Mouse (Mus musculus) c-Kit-positive CD71-positive TER-119-positive erythroid progenitor cells, embryonic 14.5 days (primary cell): ENCODE measurements at regions not wholly inside any gene's neighbourhood (a gene's known extent, or its start where the extent isn't known, plus 50 kb on each side); places are given as distances from the start of the nearest gene placed in this dataset.
"Not testable (repeated sequence)": the region's sequence is repeated elsewhere in the genome, so short reads cannot be mapped to it uniquely, and the experiment has no call there.

Source experiments
- DNase-seq: peaks from one replicate; pipeline ENCODE4 v3.0.0-alpha.2; 2013; ENCODE audit warnings: low spot score

DNA sequence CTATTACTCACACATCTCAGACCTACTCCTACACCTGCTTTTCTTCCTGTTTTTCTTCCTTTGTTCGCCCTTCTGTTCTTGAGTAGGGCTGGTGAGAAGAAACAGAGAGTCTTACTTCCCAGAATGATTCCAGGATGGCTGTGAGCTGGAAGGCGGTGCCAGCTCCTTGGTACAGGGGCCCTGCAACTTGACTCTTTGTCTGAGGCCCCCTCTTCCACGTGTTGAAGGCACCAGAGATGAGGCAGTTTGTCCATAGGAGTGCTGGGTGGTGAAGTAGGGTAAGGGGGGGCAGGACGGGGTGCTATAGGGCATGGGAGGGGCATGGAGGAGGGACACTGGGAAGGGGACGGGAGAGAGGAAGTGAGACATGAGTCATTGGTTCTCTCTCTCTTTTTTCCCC lies 60.8 kb downstream of the Dmrta2 start:
- DNase-seq = no peak

DNA sequence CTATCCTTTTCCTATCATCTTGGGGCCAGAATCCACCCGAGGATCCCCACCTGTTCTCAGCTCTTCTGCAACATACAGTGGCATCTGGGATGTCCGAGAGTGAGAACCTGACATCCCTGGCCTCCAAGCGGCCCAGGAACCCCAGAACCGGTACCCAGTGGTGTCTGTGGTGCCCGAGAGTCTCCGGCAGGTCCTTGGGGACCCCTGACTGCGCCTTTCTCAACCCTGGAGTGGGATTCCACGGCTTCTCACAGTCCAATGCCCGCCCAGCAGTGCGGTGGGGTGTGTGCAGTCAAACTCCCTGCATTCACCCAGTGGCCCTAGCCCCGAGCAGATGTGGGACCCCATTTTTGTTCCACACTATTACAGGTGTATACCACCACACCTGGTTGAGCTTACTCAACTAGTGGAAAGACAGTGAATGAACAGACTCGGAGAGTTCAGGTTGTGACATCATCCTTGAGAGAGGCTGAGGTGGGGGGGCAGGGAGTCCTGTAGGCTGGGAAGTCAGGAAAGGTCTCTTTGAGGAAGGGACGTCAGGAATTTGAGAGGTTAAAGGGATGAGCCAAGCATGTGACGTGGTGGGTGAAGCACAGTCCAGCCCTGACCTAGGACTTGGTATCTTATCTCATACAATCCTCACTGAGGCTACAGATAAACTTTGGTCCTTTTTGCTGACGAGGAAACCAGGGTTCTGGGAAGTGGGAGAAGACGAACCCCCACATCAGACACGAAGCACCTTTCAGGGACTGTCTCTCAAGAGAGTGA lies 67.2 kb downstream of the Dmrta2 start:
- DNase-seq = no peak

DNA sequence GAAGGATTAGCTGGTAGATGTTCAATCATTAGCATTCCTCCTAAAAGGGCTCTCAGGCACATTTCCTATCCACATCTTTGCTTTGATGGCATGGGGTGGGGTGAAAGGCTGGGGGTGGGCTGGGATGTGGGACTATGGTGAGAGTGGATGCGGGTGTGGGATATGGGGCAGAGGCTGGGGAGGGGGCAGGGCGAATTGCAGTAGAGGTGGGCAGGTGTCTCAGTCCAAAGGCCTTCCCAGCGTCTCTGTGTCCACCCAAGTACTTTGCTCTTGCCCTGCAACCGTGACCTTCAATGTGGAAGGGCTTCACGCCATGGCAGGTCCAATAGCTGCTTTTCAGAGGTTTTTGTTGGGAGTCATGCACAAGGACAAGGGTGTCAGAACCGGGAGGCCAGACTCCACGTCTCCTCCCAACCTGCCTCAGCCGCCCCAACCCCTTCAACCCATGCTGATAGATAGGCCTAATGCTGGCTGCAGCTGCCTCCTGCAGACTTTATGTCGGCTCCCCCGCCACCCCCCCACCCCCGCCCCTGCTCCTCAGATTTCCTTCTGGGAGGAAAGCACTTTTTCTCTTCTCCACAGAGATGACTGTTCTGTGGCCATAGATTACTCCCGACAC lies 67.9 kb downstream of the Dmrta2 start:
- DNase-seq = no peak

DNA sequence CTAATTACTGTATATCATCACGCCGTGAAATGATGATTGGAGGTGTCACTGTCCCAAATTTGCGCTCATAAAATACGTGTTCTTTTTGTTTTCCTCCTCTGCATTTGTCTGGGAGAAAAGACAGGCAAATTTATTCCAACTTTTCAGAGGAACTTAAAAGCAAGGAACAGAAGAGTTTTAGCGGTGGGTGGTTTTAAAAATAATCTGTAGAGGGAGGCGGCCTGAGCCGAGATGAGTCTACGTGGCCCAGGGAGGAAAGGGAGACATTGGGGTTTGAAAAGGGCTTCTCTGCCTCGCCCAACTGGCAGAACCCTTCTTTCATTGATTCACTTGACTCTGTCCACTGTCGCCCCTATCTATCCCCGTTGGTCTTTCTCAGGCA lies 68.4 kb downstream of the Dmrta2 start:
- no peak for DNase-seq

DNA sequence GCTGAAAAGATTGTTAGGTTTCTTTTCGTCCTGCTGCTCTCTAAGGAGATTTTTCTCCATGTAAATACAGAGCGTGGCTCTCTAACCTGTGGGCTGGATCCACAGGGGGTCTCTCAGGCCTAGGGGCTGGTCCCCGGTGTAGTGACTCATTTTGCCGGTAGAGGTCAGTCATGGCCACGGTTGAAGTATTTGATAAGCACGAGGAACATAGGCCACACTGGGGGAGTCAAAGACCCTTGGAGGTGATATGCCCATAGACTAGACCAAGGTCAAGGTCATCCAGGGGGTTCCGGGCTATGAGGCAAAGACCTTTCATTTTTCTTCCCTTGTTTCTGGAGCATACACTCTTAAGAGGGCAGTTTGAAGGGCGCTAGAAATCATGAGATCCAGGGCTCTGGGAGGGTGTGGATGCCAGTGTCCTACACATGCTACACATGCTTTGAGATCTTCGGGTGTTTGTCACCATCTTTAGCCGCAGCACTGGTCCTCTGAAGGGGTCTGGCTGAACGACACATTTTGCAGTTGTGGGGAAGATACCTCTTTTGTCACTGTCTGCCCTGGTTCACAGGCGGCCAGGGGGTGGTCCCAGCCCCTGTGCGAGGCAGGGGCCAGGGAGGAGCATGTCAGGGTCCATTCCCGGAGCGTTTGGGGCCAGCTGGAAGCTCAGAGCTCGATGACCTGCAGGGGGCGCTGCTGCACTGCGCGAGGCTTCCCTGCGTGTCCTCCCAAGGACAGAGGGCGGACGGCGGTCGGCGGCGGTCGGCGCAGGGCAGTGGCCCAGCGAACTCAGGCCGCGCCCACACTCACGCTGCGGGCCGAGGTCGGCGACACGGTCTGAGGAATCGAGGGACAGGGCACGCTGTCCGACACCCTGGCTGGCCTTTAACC lies 72.8 kb downstream of the Dmrta2 start:
- peak; percentile 56 for DNase-seq

DNA sequence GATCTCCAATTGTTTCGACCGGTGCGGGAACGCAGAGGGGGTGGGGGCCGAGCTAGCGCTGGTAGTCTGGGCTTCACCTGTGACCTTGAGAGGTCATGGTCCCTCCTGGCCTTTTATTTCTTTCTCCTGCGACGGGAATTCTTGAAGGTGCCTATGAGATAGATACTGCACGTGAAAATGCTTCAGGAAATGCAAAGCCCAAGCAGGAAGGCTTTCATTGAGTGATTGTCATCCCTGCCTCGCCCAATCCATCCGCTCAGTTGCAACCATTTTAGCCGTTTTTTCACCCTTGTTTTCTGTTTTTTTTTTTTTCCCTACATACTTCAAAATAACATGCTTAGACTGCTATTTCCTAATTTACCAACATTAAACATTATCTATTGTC lies 73.4 kb downstream of the Dmrta2 start:
- no peak for DNase-seq

DNA sequence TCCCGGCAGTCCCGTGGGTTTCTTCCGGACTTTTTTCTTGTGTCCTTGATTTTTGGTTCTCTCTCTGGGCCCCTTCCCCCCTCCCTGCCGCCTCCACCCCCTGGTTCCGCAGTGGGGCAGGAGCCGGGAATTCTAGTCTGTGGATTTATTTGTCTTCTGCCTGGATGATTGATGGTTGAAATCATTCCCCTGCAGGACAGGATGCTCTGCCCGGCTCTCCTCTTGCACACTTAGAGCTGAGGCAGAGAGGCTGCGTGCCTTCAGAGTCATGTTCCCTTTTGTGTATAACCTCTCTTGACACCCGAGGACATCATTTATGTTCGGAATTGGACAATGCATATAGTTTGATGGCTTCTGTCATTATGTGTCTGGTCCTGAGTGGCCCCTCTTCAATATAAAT lies 74.0 kb downstream of the Dmrta2 start:
- no peak for DNase-seq

DNA sequence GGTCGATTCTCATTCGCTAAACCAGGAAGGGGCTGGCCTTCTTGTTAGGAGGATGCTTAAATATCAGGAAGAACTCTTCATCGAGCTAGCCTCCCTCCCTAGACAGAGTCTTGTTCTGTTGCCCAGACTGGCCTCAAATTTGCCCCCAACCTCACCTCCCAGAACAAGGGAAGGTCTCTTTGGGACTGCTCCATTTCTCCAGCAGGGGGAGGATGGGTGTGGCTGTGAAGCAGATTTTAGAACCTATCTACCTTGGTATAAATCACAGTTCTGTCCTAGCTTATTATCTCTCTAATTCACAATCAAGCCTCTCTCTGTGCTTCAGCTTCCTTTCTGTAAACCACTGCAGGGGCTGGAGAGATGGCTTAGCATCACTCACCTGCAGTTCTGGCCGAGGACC lies 75.1 kb downstream of the Dmrta2 start:
- peak; percentile 9 for DNase-seq

DNA sequence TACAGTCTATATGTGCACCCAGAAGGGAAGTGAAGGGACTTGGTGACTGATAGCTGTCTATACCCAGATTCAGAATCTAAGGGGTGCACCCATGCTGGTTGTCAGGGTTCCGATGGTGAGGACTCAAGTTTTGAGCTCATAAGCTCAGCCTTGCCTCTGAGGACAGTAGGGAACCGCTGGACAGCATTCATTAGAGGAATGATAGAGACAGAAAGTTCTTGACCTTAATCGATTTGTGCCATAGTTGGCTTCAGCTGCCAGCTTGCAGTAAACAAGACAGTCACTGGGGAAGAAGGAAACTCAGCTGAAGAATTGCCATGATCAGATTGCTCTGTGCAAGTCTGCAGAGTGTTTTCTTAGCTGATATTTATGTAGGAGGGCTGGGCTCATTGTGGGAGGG lies 96.0 kb downstream of the Dmrta2 start:
- DNase-seq = no peak

DNA sequence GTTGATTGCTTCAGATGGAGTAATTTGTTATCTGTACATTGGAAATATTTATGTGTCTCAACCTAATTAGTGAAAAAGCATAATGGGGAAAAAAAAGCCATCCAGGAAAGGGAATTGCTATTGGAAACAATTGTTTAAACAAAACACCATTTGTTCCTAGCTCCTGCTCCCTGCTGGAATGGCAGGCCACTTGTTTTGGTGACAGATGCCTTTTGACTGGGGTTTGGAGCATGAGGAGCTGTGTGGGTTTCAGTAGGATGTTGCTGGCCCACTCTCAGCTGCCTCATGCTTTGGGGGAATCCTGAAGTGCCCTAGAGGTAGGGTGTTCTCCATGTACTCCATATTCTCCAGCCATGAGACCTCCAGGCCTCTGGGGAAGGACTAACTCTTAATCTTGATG lies 105.5 kb downstream of the Dmrta2 start:
- DNase-seq = no peak

DNA sequence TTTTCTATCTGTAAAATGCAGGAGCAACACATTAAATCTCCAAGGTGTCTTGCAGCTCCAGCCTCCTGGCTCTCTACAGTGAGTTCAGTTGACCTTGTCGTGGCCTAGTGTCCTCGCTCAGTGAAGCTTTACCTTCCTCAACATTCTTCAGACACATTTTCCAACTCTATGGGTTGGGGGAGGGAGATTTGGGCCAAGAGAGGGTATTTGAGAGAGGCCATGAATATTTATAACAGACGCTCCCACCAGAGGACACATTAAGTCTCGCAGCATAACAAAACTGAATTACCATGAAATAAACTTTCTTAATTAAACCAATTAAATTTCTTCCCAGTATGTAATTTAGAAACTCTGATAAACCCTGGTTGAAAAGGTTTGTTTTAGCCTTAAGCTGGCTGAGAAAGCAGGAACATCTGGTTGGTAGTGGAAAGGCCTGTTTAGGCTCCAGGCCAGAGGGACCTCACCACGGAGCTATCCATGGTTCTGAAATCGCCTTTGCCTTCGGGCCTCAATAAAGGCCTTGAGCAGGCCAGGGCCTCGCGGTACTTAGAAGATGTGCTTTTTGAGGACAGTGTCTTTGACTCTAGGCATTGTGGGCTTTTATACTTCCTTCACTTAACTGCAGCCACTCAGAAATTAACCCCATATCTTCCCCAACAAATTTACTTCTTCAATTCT lies 109.9 kb downstream of the Dmrta2 start:
- peak; percentile 15 for DNase-seq

DNA sequence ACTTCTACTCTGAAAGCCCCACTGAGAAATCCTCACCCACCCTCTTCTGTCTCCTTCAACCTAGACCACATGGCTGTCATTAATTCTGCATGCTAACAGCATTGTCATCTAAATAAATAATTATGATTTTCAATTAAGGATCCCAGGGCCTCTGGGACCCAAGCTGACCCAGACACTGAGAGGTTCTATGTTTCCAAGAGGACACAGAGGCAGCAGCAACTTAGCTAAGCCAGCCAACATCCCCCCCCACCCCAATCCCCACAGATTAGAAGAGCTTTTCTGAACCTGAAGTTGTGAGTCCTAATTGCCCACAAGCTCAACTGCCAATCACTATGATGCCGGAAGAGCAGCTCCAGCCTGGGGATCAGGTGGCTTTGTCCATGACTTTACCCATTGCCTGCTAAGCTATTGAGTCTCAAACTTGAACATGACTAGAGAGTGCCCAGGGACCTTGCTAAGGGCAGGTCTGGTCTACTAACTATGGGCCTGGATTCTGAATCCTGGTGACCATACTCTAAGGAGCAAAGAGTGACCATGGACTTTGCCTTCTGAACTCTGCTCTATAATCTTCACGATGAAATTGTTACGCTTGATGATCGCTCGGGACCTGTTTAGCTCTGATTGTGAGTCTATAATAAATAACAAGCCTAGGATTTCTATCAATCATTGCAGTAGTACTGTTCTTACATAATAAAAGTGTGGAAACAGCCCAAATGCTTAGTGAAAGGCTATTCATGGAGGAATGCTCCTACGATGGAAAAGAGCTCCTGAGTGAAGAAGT lies 115.4 kb downstream of the Dmrta2 start:
- DNase-seq = no peak

DNA sequence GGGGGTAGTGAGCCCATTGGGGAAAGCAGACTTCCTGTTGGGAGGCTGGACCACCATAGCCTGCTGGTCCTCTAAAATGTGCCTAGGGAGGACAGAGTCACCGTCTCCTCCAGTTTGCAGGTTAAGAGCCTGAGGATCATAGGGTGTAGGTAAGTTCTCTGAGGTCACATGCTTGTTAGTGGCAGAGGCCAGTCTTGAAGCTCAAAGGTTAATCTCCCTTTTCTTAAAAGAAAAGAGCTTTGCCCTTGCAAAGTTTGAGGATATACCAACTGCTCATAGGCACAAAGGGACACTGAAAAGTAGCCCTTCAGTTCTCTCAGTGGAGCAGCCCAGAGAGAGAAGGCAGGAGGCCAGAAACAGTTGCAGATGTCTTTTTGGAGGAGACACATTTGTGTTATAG lies 116.7 kb downstream of the Dmrta2 start:
- no peak for DNase-seq

DNA sequence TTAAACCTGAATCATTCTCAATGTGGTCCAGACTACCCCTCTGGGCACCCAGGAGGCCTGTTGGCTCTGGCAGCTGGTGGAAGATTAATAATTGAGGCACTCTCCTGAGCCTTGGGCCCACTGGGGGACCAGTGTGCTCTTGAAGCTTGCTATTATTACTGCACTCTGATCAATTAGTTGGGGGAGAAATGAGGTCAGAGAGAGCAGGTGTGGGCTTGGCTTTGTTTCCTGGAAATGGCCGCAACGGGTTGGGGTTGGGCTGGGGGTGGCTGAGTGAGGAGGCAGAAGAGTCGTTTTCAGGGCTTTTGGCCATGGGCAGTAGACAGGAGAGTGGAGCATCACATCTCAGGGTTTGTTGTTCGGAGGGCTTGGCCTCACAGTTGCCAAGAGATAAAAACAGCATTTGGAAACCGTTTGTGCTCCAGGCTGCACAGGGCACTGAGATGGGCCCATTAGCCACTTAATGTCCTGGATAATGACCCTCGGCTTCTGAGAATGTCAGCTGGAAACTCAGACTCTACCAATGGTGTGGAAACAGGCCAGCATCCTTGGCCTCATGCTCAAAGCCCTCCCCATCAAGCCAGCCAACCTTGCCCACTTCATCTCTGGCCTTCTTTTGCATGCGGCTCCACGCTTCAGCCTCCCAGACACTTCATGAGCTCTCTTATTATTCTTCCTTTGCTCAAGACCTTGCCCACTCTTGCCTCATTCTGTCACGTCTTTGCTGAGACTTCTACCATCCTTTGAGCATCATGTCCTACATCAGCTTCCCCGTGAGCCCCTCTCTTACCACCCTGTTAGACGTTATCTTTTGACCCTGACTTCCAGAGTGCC lies 118.1 kb downstream of the Dmrta2 start:
- no peak for DNase-seq

DNA sequence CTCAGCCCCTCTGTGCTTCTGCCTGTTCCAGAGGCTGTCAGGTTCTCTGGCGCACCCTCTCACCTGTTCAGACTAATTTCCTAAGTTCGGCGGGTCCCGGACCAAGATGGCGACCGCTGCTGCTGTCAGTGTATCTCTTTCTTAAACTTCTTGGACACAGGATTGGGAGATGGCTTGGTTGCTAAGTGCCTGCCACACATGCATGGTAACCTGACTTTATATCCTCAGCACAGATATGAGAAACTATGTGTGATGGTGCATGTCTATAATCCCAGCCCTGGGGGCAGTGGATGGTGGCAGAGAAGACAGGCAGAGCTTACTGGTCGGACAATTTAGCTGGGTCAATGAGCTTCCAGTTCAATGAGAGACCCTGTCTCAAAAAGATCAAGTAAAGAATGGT lies 126.3 kb downstream of the Dmrta2 start:
- DNase-seq = not testable (repeated sequence)

DNA sequence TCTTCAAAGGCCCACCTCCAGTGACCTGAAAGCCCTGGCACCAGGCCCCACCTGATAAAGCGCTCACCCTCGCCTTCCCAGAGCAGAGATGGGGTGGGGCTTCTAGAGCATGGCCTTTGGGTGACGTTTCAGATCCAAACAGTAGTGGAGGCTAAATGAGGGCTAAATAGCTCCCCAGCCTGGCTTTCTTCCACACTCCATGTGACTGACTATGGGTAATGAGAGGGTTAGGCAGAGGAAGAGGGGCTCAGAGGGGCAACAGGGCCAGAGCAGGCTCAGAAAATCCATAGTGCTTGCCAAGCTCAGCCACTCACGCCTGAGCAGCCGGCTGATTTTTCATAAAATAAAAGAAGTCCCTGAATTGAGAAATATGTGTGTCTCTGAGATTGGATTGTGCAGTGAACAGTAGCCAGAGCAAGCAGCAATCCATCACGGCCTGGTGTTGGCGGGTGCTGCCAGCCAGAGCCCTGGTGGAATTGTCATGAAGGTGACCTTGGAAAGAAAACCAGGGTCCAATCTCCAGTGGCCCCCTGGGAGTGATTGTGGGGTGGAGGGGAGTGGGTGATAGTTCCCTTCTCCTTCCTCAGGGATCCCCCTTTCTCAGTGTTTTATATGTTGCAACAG lies 128.9 kb downstream of the Dmrta2 start:
- no peak for DNase-seq

DNA sequence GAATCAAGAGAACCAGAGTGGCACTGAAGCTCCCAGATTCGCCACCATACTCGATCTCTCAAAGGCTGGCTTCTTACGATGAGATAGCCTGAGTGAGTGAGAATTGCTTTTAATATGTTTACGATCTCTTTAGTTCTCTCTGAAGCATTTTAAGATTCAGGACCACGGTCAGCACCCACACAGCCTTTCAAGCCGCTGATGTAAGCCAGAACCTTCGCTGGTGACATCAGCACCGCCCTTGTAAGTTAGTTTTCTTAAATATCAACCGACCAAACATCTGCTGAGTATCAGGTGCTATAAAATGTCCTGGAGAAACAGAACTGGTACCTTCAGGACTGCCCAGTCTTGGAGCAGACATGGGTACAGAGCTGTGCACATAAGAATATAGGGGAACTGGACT lies 141.6 kb downstream of the Dmrta2 start:
- DNase-seq = peak; percentile 3

DNA sequence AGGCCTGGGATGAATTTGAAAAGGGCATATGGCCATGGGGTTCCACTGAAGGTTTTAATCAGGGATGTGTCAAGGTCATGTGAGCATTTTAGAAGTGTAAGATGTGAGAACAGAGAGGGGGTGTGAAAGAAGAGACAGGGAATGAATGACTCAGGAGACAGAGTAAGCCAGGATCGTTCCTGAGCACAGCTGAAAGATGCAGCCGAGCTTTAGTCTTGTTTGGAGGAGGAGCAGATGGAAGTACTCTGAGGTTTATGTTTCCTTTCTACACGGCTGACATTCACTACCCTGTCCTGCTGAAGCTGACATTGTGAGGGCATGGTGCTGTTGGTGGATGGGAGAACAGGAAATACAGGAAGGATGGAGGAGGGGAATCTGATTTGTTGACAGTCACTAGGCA lies 142.0 kb downstream of the Dmrta2 start:
- DNase-seq = no peak

DNA sequence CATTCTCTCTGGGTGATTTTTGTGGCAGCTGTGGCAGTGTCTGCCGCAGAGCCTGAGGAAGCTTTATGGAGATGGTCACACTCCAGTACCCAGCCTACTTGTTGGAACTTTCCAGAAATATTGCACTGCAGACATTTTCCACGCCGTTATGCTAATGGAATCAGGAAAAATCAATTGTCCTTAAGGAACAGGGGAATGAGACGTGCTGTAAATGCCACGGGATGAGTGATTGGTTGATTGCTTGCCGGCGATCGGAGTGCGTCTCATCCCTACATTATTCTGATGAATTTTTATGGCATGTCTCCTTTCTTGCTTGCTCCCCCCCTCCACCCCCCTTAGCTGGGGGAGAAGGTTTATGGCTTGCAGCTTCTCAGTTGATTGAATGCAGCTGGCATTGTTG lies 142.9 kb downstream of the Dmrta2 start:
- DNase-seq = no peak

DNA sequence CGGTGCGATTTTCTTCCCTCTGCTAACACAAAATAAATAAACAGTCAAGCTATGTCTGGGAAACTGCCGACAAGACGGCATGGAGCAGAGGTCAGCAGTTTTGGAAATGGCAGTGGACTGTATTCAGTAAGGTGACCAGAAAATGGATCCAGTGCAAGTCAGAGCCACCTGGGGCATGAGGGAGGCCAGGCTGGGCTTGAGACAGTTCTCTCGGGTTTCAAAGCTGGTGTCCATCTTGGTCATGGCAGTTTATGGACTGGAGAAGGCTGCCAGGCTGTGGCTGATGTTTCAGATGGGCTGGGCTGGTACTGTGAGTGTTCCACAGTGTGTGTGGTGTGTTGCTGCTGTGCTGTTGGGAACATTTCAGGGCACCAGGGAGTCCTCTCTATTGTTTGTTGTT lies 143.6 kb downstream of the Dmrta2 start:
- DNase-seq = no peak
